In the genomic region with DNA sequence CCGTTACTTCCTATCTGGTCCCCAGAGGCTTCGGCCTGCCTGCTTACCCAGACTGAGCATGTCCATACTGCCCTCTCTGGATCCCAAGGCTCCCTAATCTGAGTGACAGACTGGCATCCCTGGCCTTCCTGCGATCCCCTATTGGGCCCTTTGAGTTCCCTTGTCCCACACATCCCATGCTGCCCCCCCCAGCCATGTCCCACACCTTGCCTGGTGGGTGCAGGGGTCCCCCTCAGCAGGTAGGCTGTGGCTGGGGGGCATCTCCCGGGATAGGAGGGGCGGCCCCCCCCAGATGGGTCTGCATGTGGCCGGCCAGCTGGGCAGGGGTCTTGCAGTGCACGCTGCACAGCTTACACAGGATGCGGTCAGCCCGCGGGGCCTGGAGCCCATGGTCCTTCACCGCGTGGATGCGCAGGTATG, we compare ENCODE assay signal across 8 mouse cellular contexts. TPM values are rescaled to one million over a fixed set of nuclear protein-coding genes. Genes with fewer than 3 reads are reported as not detected.
DNase-seq lines count a peak whose midpoint lies in the region; ATAC-seq and TF ChIP-seq lines count a peak whose summit lies in the region.

No protein-coding gene starts in this region.

- 75% methylated on average over 13 of the region's 13 CpGs for WGBS in kidney, postnatal 0 days
- WGBS in forebrain, postnatal 0 days, result 70% methylated on average over 13 of the region's 13 CpGs
- 72% methylated on average over 13 of the region's 13 CpGs for WGBS in liver, embryonic 13.5 days (ENCODE audit: insufficient replicate concordance)

- no peak for DNase-seq in kidney, postnatal 0 days (ENCODE audit: low spot score)
- no peak for DNase-seq in kidney, adult 18-20 months
- DNase-seq in cerebellum, adult 9-10 months, result peak; percentile 76
- no peak for DNase-seq in forebrain, postnatal 0 days
- no peak for DNase-seq in liver, embryonic 13.5 days
- no peak for DNase-seq in ovary, adult 18-20 months (ENCODE audit: low spot score)
- DNase-seq in urinary bladder, adult 2 months (ENCODE audit: low spot score), result no peak

- 0 out of 2 replicates have a peak overlapping the region, but pooled peaks have one; percentile 23 for H3K9ac ChIP-seq in kidney, postnatal 0 days (ENCODE audit: low read depth, low read length)
- no peak overlapping the region for H3K9ac ChIP-seq in forebrain, postnatal 0 days
- H3K9ac ChIP-seq in liver, embryonic 13.5 days, result peak overlapping the region; percentile 99

- H3K36me3 ChIP-seq in kidney, postnatal 0 days (ENCODE audit: insufficient read depth, low read length), result 0 out of 2 replicates have a peak, but pooled peaks cover 15% of the 10 kb centered on the region
- H3K36me3 ChIP-seq in forebrain, postnatal 0 days (ENCODE audit: insufficient read depth), result peaks cover 17% of the 10 kb centered on the region
- H3K36me3 ChIP-seq in liver, embryonic 13.5 days, result peaks cover 48% of the 10 kb centered on the region

- H3K4me2 ChIP-seq in kidney, postnatal 0 days (ENCODE audit: low read length), result peak overlapping the region; percentile 95
- H3K4me2 ChIP-seq in forebrain, postnatal 0 days (ENCODE audit: low read depth), result peak overlapping the region; percentile 87
- peak overlapping the region; percentile 99 for H3K4me2 ChIP-seq in liver, embryonic 13.5 days

- no peak overlapping the region for H3K27ac ChIP-seq in kidney, postnatal 0 days
- no peak overlapping the region for H3K27ac ChIP-seq in forebrain, postnatal 0 days (ENCODE audit: low read depth, low read length)
- H3K27ac ChIP-seq in liver, embryonic 13.5 days, result peak overlapping the region; percentile 98

- H3K9me3 ChIP-seq in kidney, postnatal 0 days (replicated peaks; ENCODE audit: low read length), result no peaks in the 10 kb centered on the region
- H3K9me3 ChIP-seq in forebrain, postnatal 0 days (ENCODE audit: low read length), result no peaks in the 10 kb centered on the region
- no peaks in the 10 kb centered on the region for H3K9me3 ChIP-seq in liver, embryonic 13.5 days (replicated peaks)

- H3K4me1 ChIP-seq in kidney, postnatal 0 days (replicated peaks; ENCODE audit: insufficient read depth, low read length), result peaks cover 39% of the 10 kb centered on the region
- H3K4me1 ChIP-seq in forebrain, postnatal 0 days (ENCODE audit: insufficient read depth), result peaks cover 50% of the 10 kb centered on the region
- peaks cover 78% of the 10 kb centered on the region for H3K4me1 ChIP-seq in liver, embryonic 13.5 days (replicated peaks)

- TF ChIP-seq CTCF in kidney, postnatal 0 days (IDR thresholded peaks at IDR 0.05; ENCODE audit: low read depth), result no peak
- no peak for TF ChIP-seq CTCF in forebrain, postnatal 0 days (IDR thresholded peaks at IDR 0.05; ENCODE audit: low read depth)

- H3K27me3 ChIP-seq in kidney, postnatal 0 days (ENCODE audit: insufficient read depth, low read length), result no peaks in the 10 kb centered on the region
- no peaks in the 10 kb centered on the region for H3K27me3 ChIP-seq in forebrain, postnatal 0 days (ENCODE audit: insufficient read depth, low read length)
- H3K27me3 ChIP-seq in liver, embryonic 13.5 days, result no peaks in the 10 kb centered on the region

- no peak overlapping the region for H3K4me3 ChIP-seq in kidney, postnatal 0 days (replicated peaks; ENCODE audit: low read depth, low read length)
- no peak overlapping the region for H3K4me3 ChIP-seq in forebrain, postnatal 0 days (ENCODE audit: low read depth, low read length)
- peak overlapping the region; percentile 97 for H3K4me3 ChIP-seq in liver, embryonic 13.5 days (replicated peaks)

- ATAC-seq in kidney, postnatal 0 days (replicated peaks; ENCODE audit: low FRiP score, low read depth), result no peak
- no peak for ATAC-seq in forebrain, postnatal 0 days
- no peak for ATAC-seq in liver, embryonic 13.5 days (ENCODE audit: low read depth)
- ATAC-seq in megakaryocyte-erythroid progenitor cell, adult 5-6 weeks (replicated peaks; ENCODE audit: low FRiP score, low TSS enrichment, poor library complexity, severe bottlenecking), result no peak

RNA-seq across cellular contexts. Expression of a gene that starts 2.3 kb away (rescaled TPM):
- polyA plus RNA-seq in kidney, postnatal 0 days (2015; fragmentation: Nextera tagmentation; extraction: Ambion mirVana), result 2.5 and 2.7 TPM in 2 replicates
- 68.2 and 77.8 TPM in 2 replicates for total RNA-seq in forebrain, postnatal 0 days (2014; rRNA removed)
- 84.1 and 84.3 TPM in 2 replicates for polyA plus RNA-seq in forebrain, postnatal 0 days (2015; fragmentation: Nextera tagmentation; extraction: Ambion mirVana)
- 0.22 and 0.47 TPM in 2 replicates for polyA plus RNA-seq in liver, embryonic 13.5 days (2015; fragmentation: Nextera tagmentation; extraction: Ambion mirVana)
- total RNA-seq in megakaryocyte-erythroid progenitor cell, adult 5-6 weeks (2014; fragmentation: Nextera tagmentation), result 0.74 and 2.0 TPM in 2 replicates
- total RNA-seq in megakaryocyte-erythroid progenitor cell, adult 5-6 weeks (2017), result 0.80 and 2.3 TPM in 2 replicates
- 9.7 and 10.2 TPM in 2 replicates for polyA plus RNA-seq in urinary bladder, adult 2 months (2012; rRNA removed)

RNA-seq across cellular contexts. Expression of a gene that starts 2.4 kb away (rescaled TPM):
- 44.2 and 53.8 TPM in 2 replicates for polyA plus RNA-seq in kidney, postnatal 0 days (2015; fragmentation: Nextera tagmentation; extraction: Ambion mirVana)
- total RNA-seq in forebrain, postnatal 0 days (2014; rRNA removed), result 49.1 and 53.6 TPM in 2 replicates
- polyA plus RNA-seq in forebrain, postnatal 0 days (2015; fragmentation: Nextera tagmentation; extraction: Ambion mirVana), result 36.7 and 42.2 TPM in 2 replicates
- 5.1 and 11.3 TPM in 2 replicates for polyA plus RNA-seq in liver, embryonic 13.5 days (2015; fragmentation: Nextera tagmentation; extraction: Ambion mirVana)
- total RNA-seq in megakaryocyte-erythroid progenitor cell, adult 5-6 weeks (2014; fragmentation: Nextera tagmentation), result 0.47 and 3.3 TPM in 2 replicates
- 22.6 TPM in 1 of 2 replicates, not detected in the other for total RNA-seq in megakaryocyte-erythroid progenitor cell, adult 5-6 weeks (2017)
- polyA plus RNA-seq in urinary bladder, adult 2 months (2012; rRNA removed), result 66.3 and 76.5 TPM in 2 replicates

RNA-seq across cellular contexts. Expression of a gene that starts 3.6 kb away (rescaled TPM):
- 50.3 and 58.7 TPM in 2 replicates for polyA plus RNA-seq in kidney, postnatal 0 days (2015; fragmentation: Nextera tagmentation; extraction: Ambion mirVana)
- total RNA-seq in forebrain, postnatal 0 days (2014; rRNA removed), result 176 and 200 TPM in 2 replicates
- 69.5 and 73.9 TPM in 2 replicates for polyA plus RNA-seq in forebrain, postnatal 0 days (2015; fragmentation: Nextera tagmentation; extraction: Ambion mirVana)
- 38.2 and 42.2 TPM in 2 replicates for polyA plus RNA-seq in liver, embryonic 13.5 days (2015; fragmentation: Nextera tagmentation; extraction: Ambion mirVana)
- total RNA-seq in megakaryocyte-erythroid progenitor cell, adult 5-6 weeks (2014; fragmentation: Nextera tagmentation), result 256 and 270 TPM in 2 replicates
- 54.2 and 70.0 TPM in 2 replicates for total RNA-seq in megakaryocyte-erythroid progenitor cell, adult 5-6 weeks (2017)
- 72.0 and 72.5 TPM in 2 replicates for polyA plus RNA-seq in urinary bladder, adult 2 months (2012; rRNA removed)

RNA-seq across cellular contexts. Expression of a gene that starts 6.1 kb away (rescaled TPM):
- 19.4 and 25.0 TPM in 2 replicates for polyA plus RNA-seq in kidney, postnatal 0 days (2015; fragmentation: Nextera tagmentation; extraction: Ambion mirVana)
- 19.2 and 21.9 TPM in 2 replicates for total RNA-seq in forebrain, postnatal 0 days (2014; rRNA removed)
- 18.1 and 31.6 TPM in 2 replicates for polyA plus RNA-seq in forebrain, postnatal 0 days (2015; fragmentation: Nextera tagmentation; extraction: Ambion mirVana)
- polyA plus RNA-seq in liver, embryonic 13.5 days (2015; fragmentation: Nextera tagmentation; extraction: Ambion mirVana), result 38.7 and 50.1 TPM in 2 replicates
- 62.5 and 66.9 TPM in 2 replicates for total RNA-seq in megakaryocyte-erythroid progenitor cell, adult 5-6 weeks (2014; fragmentation: Nextera tagmentation)
- total RNA-seq in megakaryocyte-erythroid progenitor cell, adult 5-6 weeks (2017), result 24.5 TPM in 1 of 2 replicates, not detected in the other
- polyA plus RNA-seq in urinary bladder, adult 2 months (2012; rRNA removed), result 16.4 and 18.2 TPM in 2 replicates

RNA-seq across cellular contexts. Expression of a gene that starts 7.0 kb away (rescaled TPM):
- polyA plus RNA-seq in kidney, postnatal 0 days (2015; fragmentation: Nextera tagmentation; extraction: Ambion mirVana), result 0.21 and 0.65 TPM in 2 replicates
- total RNA-seq in forebrain, postnatal 0 days (2014; rRNA removed), result 3.8 TPM in 1 of 2 replicates, not detected in the other
- 1.0 TPM in 1 of 2 replicates, not detected in the other for polyA plus RNA-seq in forebrain, postnatal 0 days (2015; fragmentation: Nextera tagmentation; extraction: Ambion mirVana)
- polyA plus RNA-seq in liver, embryonic 13.5 days (2015; fragmentation: Nextera tagmentation; extraction: Ambion mirVana), result 0.27 TPM in 1 of 2 replicates, not detected in the other
- 0.66 TPM in 1 of 2 replicates, not detected in the other for total RNA-seq in megakaryocyte-erythroid progenitor cell, adult 5-6 weeks (2014; fragmentation: Nextera tagmentation)
- total RNA-seq in megakaryocyte-erythroid progenitor cell, adult 5-6 weeks (2017), result 4.5 and 8.7 TPM in 2 replicates
- polyA plus RNA-seq in urinary bladder, adult 2 months (2012; rRNA removed), result 2.8 and 3.2 TPM in 2 replicates
